Mouse (Mus musculus) splenic B cell, adult 2 months (primary cell): ENCODE measurements around the gene Cdh26.

ENCODE experiments used
- DNase-seq: peaks from one replicate; pipeline ENCODE4 v3.0.0-alpha.2; 2011; ENCODE audit warnings: low read depth, low spot score
- H3K27me3 ChIP-seq: 2 replicates; pipeline ENCODE4 v1.6.1; 2012; ENCODE audit warnings: mild to moderate bottlenecking, low read length, moderate library complexity, mixed read lengths; ENCODE audit not compliant: control insufficient read depth, poor library complexity, insufficient read depth, severe bottlenecking
- H3K36me3 ChIP-seq: 2 replicates; pipeline ENCODE4 v1.6.1; 2012; ENCODE audit warnings: mild to moderate bottlenecking, low read length, moderate library complexity, mixed read lengths; ENCODE audit not compliant: control insufficient read depth, poor library complexity, insufficient read depth, severe bottlenecking

Cdh26 gene

DNA sequence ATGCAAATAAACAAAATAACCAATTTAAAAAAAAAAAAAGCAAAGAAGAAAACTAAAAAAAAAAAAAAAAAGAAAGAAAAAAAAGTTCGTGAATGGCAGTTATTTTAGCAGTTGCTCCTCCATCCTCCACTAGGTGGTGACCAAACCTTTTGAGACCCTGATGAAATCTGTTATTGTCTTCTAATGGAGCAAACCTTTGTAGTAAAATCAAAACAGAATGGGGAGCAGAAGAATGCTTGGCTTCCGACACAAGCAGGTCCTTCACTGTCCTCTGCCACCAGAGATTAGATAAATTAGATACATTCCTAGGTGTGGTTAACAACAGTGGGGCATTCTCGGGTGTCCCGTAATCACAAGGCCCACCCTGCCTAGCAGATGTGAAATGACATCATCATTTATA, 4.1 kb upstream of the Cdh26 start:
- DNase-seq, result peak; percentile 24
- Histone ChIP-seq H3K27me3 (no peaks in the 10 kb centered on the region), H3K36me3 (no peaks in the 10 kb centered on the region)

DNA sequence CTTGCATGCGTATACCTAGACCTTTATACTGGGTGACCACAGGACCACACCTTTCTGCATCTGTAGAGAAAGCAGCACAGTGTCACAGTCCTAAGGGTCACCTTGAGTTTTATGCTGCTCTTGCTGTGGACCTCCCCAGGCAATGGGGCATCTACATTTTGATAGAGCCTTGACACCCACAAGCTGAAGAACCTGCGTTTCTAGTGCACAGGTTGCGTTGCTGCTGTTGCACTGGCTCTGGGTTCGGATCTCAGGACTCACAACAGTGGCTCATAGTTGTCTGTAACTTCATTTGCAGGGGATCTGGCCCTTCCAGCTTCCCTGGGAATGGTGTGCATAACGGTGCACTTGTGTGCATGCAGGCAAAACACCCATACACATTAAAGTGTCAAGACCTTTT, 3.1 kb upstream of the Cdh26 start:
- Histone ChIP-seq H3K36me3 (no peaks in the 10 kb centered on the region), H3K27me3 (no peaks in the 10 kb centered on the region)
- DNase-seq, result no peak

DNA sequence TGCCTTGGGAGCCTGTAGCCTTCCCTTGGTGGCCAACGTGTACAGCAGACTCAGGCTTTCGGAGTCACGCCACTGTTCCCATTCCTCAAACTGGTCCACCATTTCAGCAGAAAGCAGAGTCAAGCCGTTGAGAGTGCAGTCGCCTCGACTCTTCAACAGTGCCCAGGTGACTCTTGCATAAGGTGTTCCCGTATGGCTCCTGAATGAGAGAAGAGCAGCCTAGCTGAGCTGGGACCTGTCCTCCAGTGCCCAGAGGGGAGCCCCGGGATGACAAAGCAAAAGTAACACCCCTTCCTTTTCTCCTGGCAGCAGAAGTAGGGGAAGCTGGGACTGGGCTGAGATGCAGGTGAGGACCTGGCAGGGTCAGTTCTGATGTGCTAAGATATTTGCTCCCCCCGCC, 2.1 kb upstream of the Cdh26 start:
- DNase-seq, result no peak
- Histone ChIP-seq H3K36me3 (no peaks in the 10 kb centered on the region), H3K27me3 (no peaks in the 10 kb centered on the region)

DNA sequence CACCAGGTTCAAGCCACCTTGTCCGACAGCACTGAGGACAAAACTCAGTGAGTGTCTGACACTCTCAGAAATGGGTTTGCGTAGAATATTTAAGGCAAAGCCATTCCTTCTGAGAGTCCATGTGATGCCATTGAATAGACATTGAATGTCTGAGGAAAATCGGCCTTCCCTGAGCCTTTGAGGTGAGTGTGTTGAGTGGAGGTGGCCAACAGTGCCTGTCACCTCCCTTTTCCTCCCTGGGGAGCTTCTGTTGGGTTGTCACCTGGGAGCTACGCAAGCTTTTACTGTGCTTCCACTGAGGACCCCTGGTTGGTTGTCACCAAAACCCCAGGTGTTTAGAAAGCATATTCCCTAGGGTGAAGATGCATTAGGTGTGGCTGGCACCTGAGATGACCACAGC, 1.7 kb upstream of the Cdh26 start:
- no peaks in the 10 kb centered on the region for H3K27me3 ChIP-seq
- no peak for DNase-seq
- no peaks in the 10 kb centered on the region for H3K36me3 ChIP-seq

DNA sequence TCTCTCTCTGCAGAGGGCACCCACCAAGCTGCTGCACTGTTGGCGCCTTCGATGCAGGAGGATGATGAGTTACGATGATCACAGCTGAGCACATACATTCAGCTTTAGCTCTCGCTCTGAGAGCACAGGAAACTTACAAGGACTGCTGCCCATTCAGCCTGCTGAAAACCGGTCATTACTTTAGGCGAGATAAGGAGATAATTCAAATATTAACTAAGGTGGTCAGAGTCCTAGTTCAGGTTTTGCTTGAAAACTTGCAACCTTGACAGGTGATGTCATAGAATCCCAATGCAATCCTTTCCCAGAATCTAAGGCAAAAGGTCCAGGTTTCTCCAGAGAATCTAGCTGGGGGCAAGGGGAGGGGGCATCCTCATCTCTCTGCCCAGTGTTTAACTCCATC, 905 bp upstream of the Cdh26 start:
- Histone ChIP-seq H3K27me3 (no peaks in the 10 kb centered on the region), H3K36me3 (no peaks in the 10 kb centered on the region)
- no peak for DNase-seq

DNA sequence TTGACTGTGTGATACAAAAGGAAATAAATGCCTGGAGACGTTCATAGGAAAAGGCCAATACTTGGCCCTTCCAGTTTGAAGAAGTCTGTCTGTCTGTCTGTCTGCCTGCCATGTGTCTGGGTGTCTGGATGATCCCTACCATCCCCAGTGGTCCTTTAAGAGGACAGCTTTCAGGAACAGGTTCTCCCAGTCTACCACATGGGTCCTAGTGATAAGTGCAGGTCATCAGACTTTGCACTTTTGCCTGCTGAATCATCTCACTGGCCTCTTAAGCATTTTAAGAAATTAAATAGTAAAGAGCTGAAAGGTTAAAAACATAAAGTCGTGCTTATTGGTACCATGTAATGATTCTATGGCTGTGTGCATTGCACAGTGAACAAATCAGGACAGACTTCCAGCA, 3.2 kb downstream of the Cdh26 start:
- H3K36me3 ChIP-seq, result no peaks in the 10 kb centered on the region
- no peaks in the 10 kb centered on the region for H3K27me3 ChIP-seq
- DNase-seq, result no peak

DNA sequence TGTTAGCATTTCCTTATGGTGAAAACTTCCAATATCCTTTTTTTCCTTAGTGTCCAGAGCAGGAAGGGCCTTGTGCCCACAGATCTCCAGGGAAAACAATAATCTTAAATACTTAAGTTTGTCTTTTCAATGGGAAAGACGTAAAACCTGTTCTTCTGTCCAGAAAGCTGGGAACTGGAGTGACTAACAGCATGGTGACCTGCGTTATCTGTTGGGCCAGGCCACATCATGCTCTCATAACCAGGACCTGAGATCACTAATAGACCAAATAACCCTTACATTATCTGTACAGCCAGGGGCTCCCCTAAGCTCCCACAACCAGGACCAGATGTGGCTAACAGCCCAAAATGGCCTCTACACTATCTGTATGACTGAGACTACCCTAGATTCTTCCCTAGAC, 3.6 kb downstream of the Cdh26 start:
- DNase-seq, result no peak
- Histone ChIP-seq H3K27me3 (no peaks in the 10 kb centered on the region), H3K36me3 (no peaks in the 10 kb centered on the region)

DNA sequence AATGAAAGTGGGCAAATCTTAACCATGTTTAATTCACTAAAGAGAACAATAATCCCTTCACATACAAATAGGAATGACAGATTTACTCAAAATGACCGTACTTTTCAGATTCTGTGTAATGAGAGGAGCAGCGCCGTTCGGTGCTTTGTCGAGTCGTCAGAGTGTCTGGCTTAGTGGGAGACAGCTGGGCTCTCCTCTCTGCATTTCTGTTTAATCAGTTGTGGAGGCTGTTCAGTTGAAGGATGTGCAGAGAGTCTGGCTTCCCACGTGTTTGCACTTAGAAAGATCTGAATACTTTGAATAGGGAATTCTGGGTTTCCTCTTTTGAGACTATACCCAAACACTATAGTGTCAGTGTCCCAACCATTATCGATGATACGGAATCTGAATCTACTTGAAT, 7.0 kb downstream of the Cdh26 start:
- no peaks in the 10 kb centered on the region for H3K27me3 ChIP-seq
- no peak for DNase-seq
- no peaks in the 10 kb centered on the region for H3K36me3 ChIP-seq

DNA sequence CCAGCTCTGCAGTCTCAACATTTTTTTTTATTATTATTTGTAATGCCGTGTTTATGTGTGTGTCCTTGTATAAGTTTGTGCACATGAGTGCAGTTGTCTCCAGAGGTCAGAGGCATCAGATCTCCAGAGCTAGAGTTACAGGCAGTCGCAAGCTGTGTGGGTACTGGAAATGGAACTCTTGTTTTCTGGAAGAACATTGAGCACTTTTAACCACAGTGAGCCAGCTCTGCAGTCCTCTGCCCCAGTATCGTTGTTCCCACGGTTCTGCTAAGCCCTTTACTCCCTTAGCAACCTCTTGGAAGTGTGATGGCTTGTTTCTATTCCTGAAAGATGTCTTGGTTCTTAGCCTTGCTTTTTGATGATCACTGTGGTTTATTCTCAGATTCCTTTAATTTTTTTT, 19.1 kb downstream of the Cdh26 start:
- DNase-seq, result no peak
- no peaks in the 10 kb centered on the region for H3K27me3 ChIP-seq
- no peaks in the 10 kb centered on the region for H3K36me3 ChIP-seq

DNA sequence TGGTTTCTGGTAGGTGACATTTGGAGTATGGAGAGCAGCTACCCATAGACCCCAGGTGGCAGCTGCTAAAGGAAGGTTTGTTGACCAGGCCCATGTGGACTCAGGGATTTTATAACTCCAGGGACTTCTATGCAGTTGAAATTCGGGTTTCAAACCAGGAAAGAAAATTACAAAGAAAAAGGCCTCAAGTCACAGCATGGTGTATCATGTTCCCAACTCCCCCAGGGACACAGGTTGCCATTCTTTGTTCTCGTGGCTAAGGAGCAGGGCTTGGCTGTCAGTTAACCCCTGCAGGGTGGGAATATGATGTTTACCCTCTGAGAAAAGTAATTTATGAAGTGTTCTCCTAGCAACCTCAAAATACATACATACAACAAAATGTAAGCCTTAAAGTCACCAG, 19.9 kb downstream of the Cdh26 start:
- no peaks in the 10 kb centered on the region for H3K27me3 ChIP-seq
- DNase-seq, result no peak
- no peaks in the 10 kb centered on the region for H3K36me3 ChIP-seq

DNA sequence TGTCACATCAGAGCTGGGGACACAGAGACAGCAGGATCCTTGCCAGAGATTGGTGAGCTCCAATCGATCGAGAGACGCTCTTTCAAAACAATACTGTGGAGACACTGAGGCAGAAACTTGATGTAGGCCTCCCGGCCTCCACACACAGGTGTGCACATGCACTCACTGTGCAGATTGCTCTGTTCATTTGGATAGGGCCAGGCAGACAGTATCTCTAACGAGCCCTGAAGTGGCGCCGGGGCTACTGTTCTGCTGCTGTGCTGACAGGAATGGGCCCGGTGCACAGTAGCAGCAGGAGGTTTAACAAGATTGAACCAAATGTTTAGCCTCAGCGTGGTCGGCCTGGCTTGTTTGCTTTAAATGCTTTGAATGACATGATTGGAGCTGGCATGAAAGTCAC, 20.6 kb downstream of the Cdh26 start:
- DNase-seq, result no peak
- Histone ChIP-seq H3K36me3 (no peaks in the 10 kb centered on the region), H3K27me3 (no peaks in the 10 kb centered on the region)

DNA sequence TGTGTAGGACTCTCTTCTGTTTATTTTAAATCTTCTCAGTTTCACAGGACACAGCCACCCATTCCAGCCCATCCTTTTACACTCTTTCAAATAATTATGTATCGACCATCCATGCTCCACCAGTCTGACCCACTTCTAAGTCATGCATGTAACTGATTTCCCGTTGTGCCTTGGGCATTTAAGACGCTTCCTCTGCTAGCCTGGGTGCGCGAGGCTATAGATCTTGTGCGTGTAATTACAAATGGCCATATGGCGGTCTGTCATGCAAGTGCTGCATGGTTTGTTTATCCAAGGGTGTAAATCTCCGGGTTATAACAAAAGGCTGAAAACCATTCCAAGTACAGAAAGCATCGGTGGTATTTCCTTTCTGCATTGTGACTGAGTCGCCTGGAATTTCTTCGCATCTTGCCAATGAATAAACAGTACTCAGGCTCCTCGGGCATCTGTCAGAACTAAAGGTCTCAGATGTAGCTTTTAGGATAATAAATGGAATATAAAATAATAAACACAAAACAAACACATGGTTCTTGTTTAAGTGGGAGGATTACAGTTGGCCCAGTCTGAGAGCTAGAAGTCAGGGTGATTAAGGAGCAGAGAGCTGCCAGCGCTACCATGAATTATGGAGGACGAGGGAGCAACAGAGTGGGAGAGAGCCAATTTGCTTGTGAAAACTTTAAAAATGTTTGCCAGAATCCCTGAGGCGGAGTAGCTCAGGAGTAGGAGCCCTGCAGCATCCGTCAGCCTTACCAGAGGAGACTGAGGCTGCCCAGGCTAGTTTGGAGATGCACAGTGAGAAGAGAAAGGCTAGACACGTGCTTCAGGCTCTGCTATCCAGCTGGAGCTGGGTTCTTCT, 24.6 kb downstream of the Cdh26 start:
- no peak for DNase-seq
- Histone ChIP-seq H3K27me3 (no peaks in the 10 kb centered on the region), H3K36me3 (no peaks in the 10 kb centered on the region)

DNA sequence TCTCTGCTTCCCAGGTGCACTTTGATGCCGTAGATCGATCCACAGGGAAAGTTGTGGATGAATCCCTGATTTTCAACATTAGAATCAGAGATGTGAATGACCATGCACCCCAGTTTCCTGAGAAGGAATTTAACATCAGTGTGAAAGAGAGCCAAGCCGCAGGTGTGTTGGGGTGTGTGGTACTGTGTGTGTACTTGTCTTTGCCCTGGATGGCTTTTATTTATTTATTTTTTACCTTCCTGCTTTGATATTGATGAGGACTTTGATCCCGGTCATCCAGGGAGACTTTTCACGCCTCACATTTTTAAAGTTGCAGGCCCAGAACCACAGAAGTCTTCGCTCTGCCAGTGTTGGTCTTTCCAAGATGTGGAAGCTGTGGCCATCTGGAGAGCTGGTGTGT, 27.1 kb downstream of the Cdh26 start:
- no peak for DNase-seq
- H3K27me3 ChIP-seq, result no peaks in the 10 kb centered on the region

DNA sequence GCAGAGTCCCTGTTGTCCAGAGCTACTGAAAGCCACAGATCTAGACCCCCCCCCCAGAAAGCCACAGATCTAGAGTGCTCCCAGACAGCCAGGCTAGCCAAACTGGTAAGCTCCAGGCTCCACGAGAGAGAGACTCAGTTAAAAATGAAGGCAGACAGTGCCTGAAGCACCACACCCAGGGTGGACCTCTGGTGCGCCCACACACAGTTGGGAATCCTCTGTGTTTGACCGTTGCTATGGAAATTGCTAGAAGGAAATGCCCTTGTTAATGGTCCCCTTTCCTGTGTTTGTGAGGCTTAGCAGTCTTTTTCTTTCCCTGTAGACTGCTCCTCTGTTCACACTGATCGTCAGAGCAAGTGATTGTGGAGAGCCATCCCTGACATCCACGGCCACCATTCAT, 30.0 kb downstream of the Cdh26 start:
- Histone ChIP-seq H3K27me3 (no peaks in the 10 kb centered on the region), H3K36me3 (no peaks in the 10 kb centered on the region)
- no peak for DNase-seq

More for the DNA sequence above, 27.1 kb downstream of the Cdh26 start:
- no peaks in the 10 kb centered on the region for H3K36me3 ChIP-seq

DNA sequence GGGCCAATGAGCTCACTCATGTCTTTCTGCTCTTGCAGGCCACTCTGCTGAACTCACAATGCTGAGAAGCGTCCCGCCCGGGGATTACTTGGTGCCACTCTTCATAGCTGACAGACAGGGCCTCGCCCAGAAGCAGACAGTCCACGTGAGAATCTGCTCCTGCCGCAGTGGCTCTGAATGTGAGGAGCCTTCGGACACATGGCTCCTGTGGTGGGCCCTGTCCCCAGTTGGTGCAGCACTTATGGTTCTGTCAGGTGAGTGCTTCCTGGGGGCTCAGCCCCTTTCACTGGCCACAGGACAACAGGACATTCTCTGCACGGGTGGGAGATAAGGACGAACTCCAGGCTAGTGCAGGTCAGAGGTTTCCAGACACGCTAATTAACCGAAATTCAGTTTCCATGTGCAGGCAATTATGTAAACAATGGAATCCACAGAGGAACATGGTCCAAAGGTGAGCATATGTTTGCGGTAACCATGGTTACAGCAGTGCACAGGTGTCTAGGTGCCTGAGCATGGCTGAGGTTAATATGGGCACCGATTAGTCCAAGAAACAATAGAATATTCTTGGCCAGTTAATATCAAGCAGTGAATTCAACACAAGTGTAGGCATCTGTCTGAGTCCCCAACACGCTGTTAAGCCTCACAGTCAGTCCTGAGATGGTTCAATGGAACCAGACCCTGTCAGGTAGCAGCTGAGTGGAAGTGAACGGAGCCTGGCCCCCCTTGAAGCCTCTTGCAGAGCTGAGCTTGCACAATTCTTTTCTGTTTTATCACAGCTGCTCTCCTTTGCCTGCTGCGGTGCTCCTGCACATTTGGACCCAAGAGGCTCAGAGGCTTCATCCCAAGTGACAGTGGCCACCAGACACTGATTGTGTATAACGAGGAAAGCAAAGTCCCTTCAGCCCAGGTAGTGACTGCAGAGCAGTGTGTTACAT, 41.5 kb downstream of the Cdh26 start:
- no peak for DNase-seq
- Histone ChIP-seq H3K36me3 (no peaks in the 10 kb centered on the region), H3K27me3 (no peaks in the 10 kb centered on the region)
